Mouse (Mus musculus): ENCODE data around the gene Dusp22. TPM values are rescaled to one million over a fixed set of nuclear protein-coding genes. Genes with fewer than 3 reads are reported as not detected.

The Dusp22 gene
- polyA plus RNA-seq, 1 experiment from 2014 or later: 18.0 TPM

GRCm38 (mm10) chr13:30758789-30759381, 99.1 kb downstream of the Dusp22 start:
- Histone ChIP-seq H3K9me3 (no peaks in the 10 kb centered on the region), H3K27me3 (replicated peaks; ENCODE audit: low read depth, poor library complexity, severe bottlenecking) (peaks cover 17% of the 10 kb centered on the region), H3K4me3 (no peak overlapping the region), H3K4me1 (no peaks in the 10 kb centered on the region), H3K36me3 (replicated peaks) (no peaks in the 10 kb centered on the region), H3K27ac (replicated peaks) (no peak overlapping the region)
- DNase-seq (ENCODE audit: low spot score): no peak
- WGBS: 86% methylated on average over 11 of the region's 11 CpGs

GRCm38 (mm10) chr13:30760374-30761090, 100.7 kb downstream of the Dusp22 start:
- Histone ChIP-seq H3K27me3 (replicated peaks; ENCODE audit: low read depth, poor library complexity, severe bottlenecking) (peaks cover 5% of the 10 kb centered on the region; the same call in 1 of the 2 replicates), H3K4me3 (no peak overlapping the region), H3K9me3 (no peaks in the 10 kb centered on the region), H3K36me3 (replicated peaks) (no peaks in the 10 kb centered on the region), H3K4me1 (no peaks in the 10 kb centered on the region), H3K27ac (replicated peaks) (no peak overlapping the region)
- 77% methylated on average over 3 of the region's 3 CpGs for WGBS
- no peak for DNase-seq (ENCODE audit: low spot score)

Other genes starting within 250 kb of the Dusp22 start
- gene Uqcrfs1, start 114.6 kb upstream of the Dusp22 start, polyA plus RNA-seq (2016; fragmentation: Nextera tagmentation; extraction: Ambion mirVana): 235 and 239 TPM in 2 replicates
- gene Irf4, start 89.2 kb downstream of the Dusp22 start, polyA plus RNA-seq (2016; fragmentation: Nextera tagmentation; extraction: Ambion mirVana): 0.03 and 0.06 TPM in 2 replicates

Measured in embryonic facial prominence, embryonic 10.5 days (tissue).